Mouse (Mus musculus) heart, embryonic 16.5 days (tissue): ENCODE data around the gene Ttll8. TPM values are rescaled to one million over a fixed set of nuclear protein-coding genes. Genes with fewer than 3 reads are reported as not detected.

Experiments
- ATAC-seq: fragments of 200-750 bp; cut with Nextera tagmentation; replicated peaks from 2 replicates; pipeline ENCODE4 v1.8.0; 2017; ENCODE audit warnings: moderate number of reproducible peaks; ENCODE audit not compliant: insufficient read depth, low FRiP score; ENCODE audit errors: extremely low read depth
- H3K27ac ChIP-seq: fragments of 300-500 bp; sonication (generic); 2 replicates; pipeline ENCODE4 v1.5.1; 2014; ENCODE audit warnings: mild to moderate bottlenecking, low read length, control low read depth, moderate library complexity
- H3K27me3 ChIP-seq: fragments of 300-500 bp; sonication (generic); 2 replicates; pipeline ENCODE4 v1.6.1; 2014; ENCODE audit warnings: low read length, mixed read lengths; ENCODE audit not compliant: control insufficient read depth, insufficient read depth
- H3K36me3 ChIP-seq: fragments of 300-500 bp; sonication (generic); 2 replicates; pipeline ENCODE4 v1.6.1; 2014; ENCODE audit not compliant: control insufficient read depth, insufficient read depth
- H3K4me1 ChIP-seq: fragments of 300-500 bp; sonication (generic); 2 replicates; pipeline ENCODE4 v1.6.1; 2014; ENCODE audit warnings: low read length, mixed read lengths; ENCODE audit not compliant: control insufficient read depth, insufficient read depth
- H3K4me2 ChIP-seq: fragments of 300-500 bp; sonication (generic); 2 replicates; pipeline ENCODE4 v1.6.1; 2014; ENCODE audit warnings: low read depth, mild to moderate bottlenecking, control low read depth, low read length
- H3K4me3 ChIP-seq: fragments of 300-500 bp; sonication (generic); 2 replicates; pipeline ENCODE4 v1.5.1; 2014; ENCODE audit warnings: mild to moderate bottlenecking, control low read depth, low read length
- H3K9ac ChIP-seq: fragments of 300-500 bp; sonication (generic); 2 replicates; pipeline ENCODE4 v1.6.1; 2014; ENCODE audit warnings: low read length, control low read depth
- H3K9me3 ChIP-seq: fragments of 300-500 bp; sonication (generic); replicated peaks from 2 replicates; pipeline ENCODE4 v1.6.1; 2016; ENCODE audit warnings: low read length; ENCODE audit not compliant: control insufficient read depth
- WGBS: fragments of 180-500 bp; shearing (Covaris S2); extraction: QIAGEN DNeasy Blood & Tissue Kit; methylation state at CpG from one replicate; pipeline ENCODE4 v1.1.7; 2014; 5-methylcytosine and 5-hydroxymethylcytosine counted together
- polyA plus RNA-seq: library from polyadenylated mRNA; unstranded; fragments of >200 nt; fragmentation: Nextera tagmentation; extraction: Ambion mirVana; gene quantifications from 2 replicates; pipeline ENCODE4 v1.2.1, GENCODE M21; 2015

Ttll8 gene
- polyA plus RNA-seq, 1 experiment from 2014 or later, result not detected

DNA sequence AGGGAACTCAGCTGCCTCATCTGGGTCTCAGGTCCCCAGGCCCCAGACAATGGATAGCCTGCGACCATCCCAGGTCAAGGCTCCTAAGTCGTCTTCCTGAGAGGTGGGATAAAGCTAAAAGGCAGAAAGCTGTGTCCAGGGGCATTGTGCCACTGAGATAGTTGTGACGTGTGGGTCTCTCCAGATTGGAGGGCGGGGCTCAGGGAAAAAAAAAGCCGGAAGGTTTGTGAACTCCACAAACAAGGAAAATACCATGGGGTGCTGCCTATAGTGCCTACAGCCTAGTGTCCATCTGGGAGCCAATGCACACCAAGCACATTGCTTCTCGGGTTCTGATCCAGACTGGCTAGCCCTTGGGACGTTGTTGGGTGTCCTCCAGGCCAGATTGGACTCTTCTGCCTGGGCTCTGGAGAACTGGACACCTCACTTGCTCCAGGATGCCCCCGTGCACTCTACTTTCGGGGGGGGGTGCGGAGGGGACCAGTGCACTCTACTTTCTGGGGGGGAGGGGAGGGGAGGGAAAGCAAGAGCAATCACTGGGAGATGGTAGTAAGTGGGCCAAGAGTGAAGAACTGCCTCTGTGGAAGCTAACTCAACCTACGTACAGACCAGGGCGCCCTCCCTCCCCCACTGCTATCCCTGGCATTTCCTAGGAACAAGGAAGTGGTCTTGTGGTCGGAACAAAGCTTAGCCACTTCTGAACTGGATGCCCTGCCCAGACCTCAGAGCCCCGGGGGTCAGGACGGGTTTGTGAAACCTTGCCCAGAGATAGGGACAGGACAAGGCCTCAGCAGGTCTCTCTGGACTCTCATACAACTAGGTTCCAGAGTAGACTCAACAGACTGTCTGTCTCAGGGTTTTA lies 99.0 kb downstream of the Ttll8 start:
- no peak overlapping the region for H3K4me3 ChIP-seq
- no peaks in the 10 kb centered on the region for H3K27me3 ChIP-seq
- H3K27ac ChIP-seq, result peak overlapping the region; percentile 55
- ATAC-seq, result no peak
- peaks cover 33% of the 10 kb centered on the region for H3K4me1 ChIP-seq
- 0 out of 2 replicates have a peak overlapping the region, but pooled peaks have one; percentile 41 for H3K9ac ChIP-seq
- H3K9me3 ChIP-seq, result no peaks in the 10 kb centered on the region
- H3K4me2 ChIP-seq, result no peak overlapping the region
- H3K36me3 ChIP-seq, result no peaks in the 10 kb centered on the region
- 58% methylated on average over 15 of the region's 15 CpGs for WGBS

DNA sequence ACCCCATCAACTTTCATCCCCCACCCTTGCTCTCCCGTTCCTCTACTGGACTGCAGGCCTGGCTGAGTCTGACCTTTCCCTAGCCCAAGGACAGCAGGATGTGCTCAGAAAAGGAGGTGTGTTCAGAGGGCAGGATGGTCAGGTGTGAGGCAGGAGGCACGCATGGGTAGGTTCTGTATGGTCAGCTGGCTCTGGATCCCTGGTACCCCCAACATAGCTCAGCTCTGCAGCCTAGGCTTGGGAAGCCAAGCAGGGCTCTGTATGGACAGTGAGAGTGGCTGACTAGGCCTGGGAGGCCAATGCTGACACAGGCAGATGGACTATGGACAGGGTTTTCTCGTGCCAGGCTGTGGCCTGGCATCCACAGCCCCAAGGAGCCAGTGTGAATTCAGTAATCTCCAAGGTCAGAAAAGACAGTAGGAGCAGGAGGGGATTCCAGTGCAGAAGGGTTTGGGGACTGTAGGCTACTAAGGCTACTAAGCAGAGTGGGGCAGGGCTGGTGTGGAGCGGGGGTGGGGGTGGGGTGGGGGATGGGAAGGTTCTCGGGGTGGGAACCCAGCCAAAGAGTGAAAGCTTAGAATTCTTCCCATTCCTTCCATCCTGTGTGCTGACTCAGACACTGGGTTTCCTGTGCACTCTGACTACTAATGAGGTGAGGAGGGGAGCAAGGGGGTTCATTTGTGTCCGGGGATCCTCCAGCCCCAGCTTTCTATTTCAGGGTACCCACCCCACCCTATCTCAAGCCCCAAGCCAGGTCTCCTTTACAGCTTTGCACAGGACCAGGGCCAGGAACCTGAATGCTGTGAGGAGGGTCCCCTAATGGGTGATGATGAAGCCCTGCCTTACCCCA lies 99.9 kb downstream of the Ttll8 start:
- no peak overlapping the region for H3K4me3 ChIP-seq
- H3K9me3 ChIP-seq, result no peaks in the 10 kb centered on the region
- 0 out of 2 replicates have a peak overlapping the region, but pooled peaks have one; percentile 1 for H3K9ac ChIP-seq
- H3K27ac ChIP-seq, result peak overlapping the region; percentile 55
- no peaks in the 10 kb centered on the region for H3K36me3 ChIP-seq
- ATAC-seq, result peak; percentile 41
- 29% methylated on average over 6 of the region's 6 CpGs for WGBS
- no peaks in the 10 kb centered on the region for H3K27me3 ChIP-seq
- H3K4me2 ChIP-seq, result no peak overlapping the region
- peaks cover 41% of the 10 kb centered on the region for H3K4me1 ChIP-seq

DNA sequence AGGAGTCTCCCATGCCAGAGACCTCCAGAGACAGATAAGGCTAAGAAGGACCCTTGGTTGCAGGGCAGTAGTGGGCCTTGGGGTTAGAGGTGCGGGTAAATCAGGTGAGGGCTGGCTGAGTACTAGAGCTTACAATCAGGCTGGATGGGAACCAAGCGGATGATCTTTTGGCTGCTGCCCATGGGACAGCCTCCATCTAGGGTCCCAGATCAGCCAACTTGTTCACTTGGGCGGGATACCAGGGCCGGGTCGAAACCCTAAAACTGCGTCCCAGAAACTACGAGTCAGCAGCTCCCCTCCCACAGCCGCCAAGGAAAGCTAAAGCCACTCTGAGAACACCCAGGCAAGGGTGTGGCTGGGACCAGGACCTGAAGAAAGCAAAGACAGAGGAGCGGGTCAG lies 101.1 kb downstream of the Ttll8 start:
- no peaks in the 10 kb centered on the region for H3K27me3 ChIP-seq
- H3K9me3 ChIP-seq, result no peaks in the 10 kb centered on the region
- WGBS, result 84% methylated on average over 9 of the region's 9 CpGs
- peaks cover 41% of the 10 kb centered on the region for H3K4me1 ChIP-seq
- no peak overlapping the region for H3K4me2 ChIP-seq
- no peak overlapping the region for H3K4me3 ChIP-seq
- no peaks in the 10 kb centered on the region for H3K36me3 ChIP-seq
- ATAC-seq, result no peak
- no peak overlapping the region for H3K9ac ChIP-seq
- H3K27ac ChIP-seq, result no peak overlapping the region

DNA sequence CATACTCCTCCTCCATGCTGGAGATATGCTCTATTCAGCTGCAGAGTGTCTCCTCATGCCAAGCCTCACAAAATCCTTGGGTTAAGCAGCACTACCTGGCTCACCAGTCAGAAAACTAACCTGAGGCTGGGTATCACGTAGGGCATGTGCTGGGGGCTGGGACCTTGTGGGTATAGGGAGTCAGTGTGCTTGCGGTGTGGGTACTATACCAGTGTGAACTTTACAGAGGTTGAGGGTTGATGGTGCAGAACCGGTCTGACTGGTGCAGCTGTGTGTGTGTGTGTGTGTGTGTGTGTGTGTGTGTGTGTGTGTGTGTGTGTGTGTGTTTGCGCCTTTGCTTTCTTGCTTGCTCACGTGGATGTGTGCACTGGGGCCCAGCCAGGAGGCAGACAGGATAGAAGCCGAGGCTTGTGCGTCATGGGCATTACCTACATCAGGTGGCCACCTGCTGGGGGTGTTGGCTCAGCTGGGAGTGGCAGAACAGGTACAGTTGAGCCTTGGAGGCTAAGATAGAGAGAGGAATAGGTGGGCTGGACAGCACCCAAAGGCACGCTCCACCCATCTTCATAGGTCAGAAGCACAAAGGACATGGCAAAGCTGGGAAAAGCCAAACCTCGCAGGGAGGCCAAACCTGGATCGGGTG lies 102.6 kb downstream of the Ttll8 start:
- whole genome bisulfite sequencing, result 84% methylated on average over 10 of the region's 10 CpGs
- H3K27me3 ChIP-seq, result no peaks in the 10 kb centered on the region
- no peaks in the 10 kb centered on the region for H3K36me3 ChIP-seq
- no peak overlapping the region for H3K4me2 ChIP-seq
- H3K9me3 ChIP-seq, result no peaks in the 10 kb centered on the region
- H3K27ac ChIP-seq, result no peak overlapping the region; the same call in 1 of the 2 replicates
- no peak overlapping the region for H3K9ac ChIP-seq
- peaks cover 41% of the 10 kb centered on the region for H3K4me1 ChIP-seq
- no peak overlapping the region for H3K4me3 ChIP-seq
- no peak for ATAC-seq

DNA sequence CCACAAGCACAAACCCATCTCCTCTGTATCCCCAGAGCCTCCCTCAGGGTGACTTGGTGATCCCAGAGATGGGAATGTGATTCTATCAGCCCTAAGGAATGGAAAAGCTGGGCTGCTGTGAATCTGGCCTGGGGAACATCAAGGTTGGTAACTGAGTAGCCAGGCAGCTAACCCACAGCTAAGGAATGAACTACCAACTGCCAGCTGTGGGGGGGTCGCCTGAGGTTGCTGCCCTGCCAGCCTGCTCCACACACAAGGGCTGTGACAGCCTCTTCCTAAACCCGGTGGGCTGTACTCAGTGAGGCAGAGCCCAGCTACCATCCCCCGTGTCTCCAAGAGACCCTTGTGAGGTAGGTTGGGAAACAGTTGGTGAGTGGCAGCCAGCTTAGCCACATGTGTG lies 103.1 kb downstream of the Ttll8 start:
- no peaks in the 10 kb centered on the region for H3K27me3 ChIP-seq
- no peak for ATAC-seq
- H3K4me3 ChIP-seq, result no peak overlapping the region
- no peak overlapping the region; the same call in 1 of the 2 replicates for H3K9ac ChIP-seq
- H3K4me1 ChIP-seq, result peaks cover 40% of the 10 kb centered on the region
- H3K27ac ChIP-seq, result peak overlapping the region; percentile 89
- WGBS, result 52% methylated on average over 3 of the region's 3 CpGs
- H3K4me2 ChIP-seq, result no peak overlapping the region
- H3K36me3 ChIP-seq, result no peaks in the 10 kb centered on the region
- no peaks in the 10 kb centered on the region for H3K9me3 ChIP-seq

DNA sequence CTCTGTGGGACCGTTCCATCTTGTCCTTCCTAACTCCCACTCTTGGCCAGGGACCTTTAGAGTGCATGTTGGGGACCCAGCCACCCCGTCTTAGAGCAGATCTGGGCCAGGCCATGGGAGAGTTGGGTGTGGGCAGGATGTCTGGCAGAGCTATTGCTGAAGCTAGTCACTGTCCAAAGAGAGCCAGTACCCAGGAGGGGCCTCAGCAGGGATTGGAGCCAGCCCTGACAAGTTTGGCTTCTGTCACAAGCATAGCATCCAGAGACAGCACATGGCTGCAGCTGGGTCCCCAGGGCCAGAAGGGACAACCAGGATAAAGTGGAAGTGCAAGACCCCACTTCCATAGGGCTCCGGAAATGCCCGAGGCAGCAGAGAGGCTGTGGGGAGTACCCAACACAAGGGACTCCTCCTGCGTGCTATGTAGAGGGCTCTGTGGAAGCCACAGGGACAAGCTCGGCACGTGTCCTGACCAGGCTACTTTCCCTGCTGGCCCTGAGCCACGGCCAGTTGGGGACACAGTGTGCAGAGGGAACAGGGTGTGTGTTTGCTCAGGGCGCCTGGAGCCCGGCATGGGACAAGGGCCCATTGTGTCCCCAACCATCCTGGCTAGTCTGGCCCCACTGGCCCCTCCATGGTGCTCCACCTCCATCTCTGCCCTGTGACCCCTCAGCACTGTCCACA lies 103.9 kb downstream of the Ttll8 start:
- H3K4me2 ChIP-seq, result peak overlapping the region; percentile 1; the same call in 1 of the 2 replicates
- H3K36me3 ChIP-seq, result no peaks in the 10 kb centered on the region
- 31% methylated on average over 10 of the region's 10 CpGs for WGBS
- H3K27me3 ChIP-seq, result no peaks in the 10 kb centered on the region
- H3K9me3 ChIP-seq, result no peaks in the 10 kb centered on the region
- H3K27ac ChIP-seq, result peak overlapping the region; percentile 89
- H3K4me3 ChIP-seq, result no peak overlapping the region
- peaks cover 32% of the 10 kb centered on the region for H3K4me1 ChIP-seq
- peak; percentile 87 for ATAC-seq
- H3K9ac ChIP-seq, result peak overlapping the region; percentile 42

DNA sequence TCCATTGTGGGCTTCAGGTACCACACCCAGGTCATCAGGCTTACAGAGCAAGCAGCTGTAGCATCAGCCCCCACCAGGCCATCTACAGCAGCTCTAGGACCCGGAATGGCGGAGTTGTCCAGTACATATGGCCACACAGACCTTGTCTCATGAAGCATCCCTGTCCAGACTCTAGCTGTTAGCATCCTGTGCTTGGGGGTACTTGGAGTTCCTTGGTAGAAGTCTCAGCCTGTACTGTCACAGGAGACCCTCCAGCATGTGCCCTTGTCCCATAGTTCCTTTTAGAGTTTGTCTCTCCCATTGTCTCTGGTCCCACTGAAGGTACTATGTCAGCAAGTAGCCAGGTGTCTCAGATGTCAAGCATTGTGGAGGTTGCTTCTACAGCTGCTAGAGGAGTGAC lies 104.6 kb downstream of the Ttll8 start:
- no peak for ATAC-seq
- Histone ChIP-seq H3K9me3 (no peaks in the 10 kb centered on the region), H3K27ac (peak overlapping the region; percentile 89), H3K4me1 (peaks cover 26% of the 10 kb centered on the region), H3K4me2 (no peak overlapping the region), H3K36me3 (no peaks in the 10 kb centered on the region), H3K9ac (peak overlapping the region; percentile 42), H3K27me3 (no peaks in the 10 kb centered on the region), H3K4me3 (no peak overlapping the region)
- 88% methylated on average over 2 of the region's 2 CpGs for WGBS

DNA sequence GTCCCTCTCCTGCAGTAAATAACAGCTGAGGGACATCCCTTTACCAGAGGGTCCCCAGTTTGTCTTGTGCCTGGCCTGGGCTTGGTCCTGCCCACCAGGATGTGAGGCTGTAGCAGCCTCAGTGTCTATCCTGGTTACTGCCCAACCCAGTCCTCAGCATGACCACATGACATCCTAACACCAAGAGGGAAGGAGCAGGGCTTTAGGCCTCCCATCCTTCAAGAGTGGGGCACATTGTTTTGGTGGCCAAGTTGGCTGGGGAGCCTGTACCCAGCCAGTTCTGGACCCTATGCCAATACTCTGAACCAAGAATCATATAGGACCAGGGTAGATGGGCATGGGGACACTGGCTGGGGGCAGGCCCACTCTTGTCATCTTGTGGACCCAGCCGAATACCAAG lies 105.6 kb downstream of the Ttll8 start:
- Histone ChIP-seq H3K9ac (no peak overlapping the region), H3K4me3 (no peak overlapping the region), H3K9me3 (no peaks in the 10 kb centered on the region), H3K4me1 (peaks cover 18% of the 10 kb centered on the region), H3K36me3 (no peaks in the 10 kb centered on the region), H3K27ac (no peak overlapping the region), H3K27me3 (no peaks in the 10 kb centered on the region), H3K4me2 (no peak overlapping the region)
- ATAC-seq, result no peak
- 92% methylated on average over 1 of the region's 1 CpGs for WGBS
